Mouse (Mus musculus): ENCODE measurements at regions not wholly inside any gene's neighbourhood (a gene's known extent, or its start where the extent isn't known, plus 50 kb on each side); places are given as distances from the start of the nearest gene placed in this dataset.

GRCm38 (mm10) chr8:11065990-11066389 lies 57.7 kb upstream of the Irs2 start:
- no peak for TF ChIP-seq CTCF (IDR thresholded peaks at IDR 0.05; ENCODE audit: control insufficient read depth, insufficient read depth, insufficient replicate concordance, low read depth, low read length)
- no peak for TF ChIP-seq POLR2A (IDR thresholded peaks at IDR 0.05; ENCODE audit: control insufficient read depth, low read depth, low read length)
